Mouse (Mus musculus) granulocyte monocyte progenitor cell, adult 5-6 weeks (primary cell): ENCODE measurements around the gene Dgcr2. TPM values are rescaled to one million over a fixed set of nuclear protein-coding genes. Genes with fewer than 3 reads are reported as not detected.

Experiments
- ATAC-seq: replicated peaks from 2 replicates; pipeline ENCODE4 v1.8.0; 2016; ENCODE audit warnings: mild to moderate bottlenecking, moderate TSS enrichment, inconsistent platforms; ENCODE audit not compliant: poor library complexity, severe bottlenecking
- total RNA-seq, 2 experiments: library from RNA; stranded (forward) in 1 of 2; stranded (reverse) in 1 of 2; fragments of 200-712, 200-1000 nt in 1 of 2; fragments of >200 nt in 1 of 2; fragmentation: Nextera tagmentation in 1 of 2; gene quantifications; 2 replicates each; pipeline ENCODE4 v1.2.3; 2014 to 2017

The Dgcr2 gene
- total RNA-seq, 2 experiments from 2014 or later: 26.6 to 43.1 TPM

- peak; percentile 88 for ATAC-seq
Observed at GRCm38 (mm10) chr16:17815411-17816402, 82.7 kb downstream of the Dgcr2 start.

- no peak for ATAC-seq
Observed at GRCm38 (mm10) chr16:17813173-17813572, 85.2 kb downstream of the Dgcr2 start.

GRCm38 (mm10) chr16:17812120-17812519, 86.2 kb downstream of the Dgcr2 start:
- no peak for ATAC-seq

GRCm38 (mm10) chr16:17809711-17810110, 88.7 kb downstream of the Dgcr2 start:
- no peak; the same call in 1 of the 2 replicates for ATAC-seq

- ATAC-seq: no peak
Observed at GRCm38 (mm10) chr16:17809125-17809524, 89.2 kb downstream of the Dgcr2 start.

- peak; percentile 71 for ATAC-seq
Observed at GRCm38 (mm10) chr16:17807192-17808009, 91.0 kb downstream of the Dgcr2 start.

GRCm38 (mm10) chr16:17806581-17807191, 91.7 kb downstream of the Dgcr2 start:
- no peak for ATAC-seq

GRCm38 (mm10) chr16:17804982-17805381, 93.4 kb downstream of the Dgcr2 start:
- no peak for ATAC-seq

GRCm38 (mm10) chr16:17804449-17804912, 93.9 kb downstream of the Dgcr2 start:
- no peak for ATAC-seq

GRCm38 (mm10) chr16:17803675-17804448, 94.5 kb downstream of the Dgcr2 start:
- no peak for ATAC-seq

- ATAC-seq: peak; percentile 19
Observed at GRCm38 (mm10) chr16:17802839-17803674, 95.3 kb downstream of the Dgcr2 start.

- no peak for ATAC-seq
Observed at GRCm38 (mm10) chr16:17802456-17802838, 95.9 kb downstream of the Dgcr2 start.

- no peak for ATAC-seq
Observed at GRCm38 (mm10) chr16:17801777-17802455, 96.4 kb downstream of the Dgcr2 start.

- ATAC-seq: no peak
Observed at GRCm38 (mm10) chr16:17799584-17799983, 98.8 kb downstream of the Dgcr2 start.

GRCm38 (mm10) chr16:17798321-17799180, 99.8 kb downstream of the Dgcr2 start:
- ATAC-seq: no peak

GRCm38 (mm10) chr16:17797812-17798311, 100.5 kb downstream of the Dgcr2 start:
- ATAC-seq: no peak
